Mouse (Mus musculus) gonadal fat pad, adult 2 months (tissue): ENCODE results near the gene Rad51b. TPM values are rescaled to one million over a fixed set of nuclear protein-coding genes. Genes with fewer than 3 reads are reported as not detected.

Source experiments
- DNase-seq: peaks from one replicate; pipeline ENCODE4 v3.0.0-alpha.2; 2012; ENCODE audit warnings: low read depth
- polyA plus RNA-seq: library from polyadenylated mRNA; depleted of rRNA; stranded (reverse); fragments of >200 nt; gene quantifications from 2 replicates; pipeline ENCODE4 v1.2.3, GENCODE M21; 2012

The Rad51b gene
- polyA plus RNA-seq, 1 experiment: 0.90 TPM

- no peak for DNase-seq
Observed at GRCm38 (mm10) chr12:79732355-79733115, 435.5 kb downstream of the Rad51b start.

DNA sequence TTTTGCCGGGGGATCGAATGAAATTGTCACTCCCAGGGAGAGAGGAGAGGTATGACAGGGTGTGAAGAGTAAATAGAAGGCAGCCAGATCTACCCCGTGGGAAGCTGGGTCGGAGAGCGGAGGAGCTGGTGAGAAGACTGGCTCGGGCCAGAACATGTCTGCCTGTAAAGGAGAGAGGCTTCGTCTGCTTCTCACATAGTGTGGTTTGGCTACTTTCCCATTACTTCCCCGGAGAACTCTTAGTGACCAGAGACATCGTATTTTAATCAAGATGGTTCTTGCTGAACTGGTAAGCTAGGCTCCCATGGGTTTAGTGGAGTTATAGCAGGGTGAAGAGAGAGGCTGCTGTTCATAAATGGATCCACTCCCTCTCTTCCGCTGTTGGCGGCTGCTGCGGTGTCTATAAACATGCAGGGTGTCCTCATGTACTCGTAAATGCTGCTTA lies 438.3 kb downstream of the Rad51b start:
- DNase-seq: no peak

DNA sequence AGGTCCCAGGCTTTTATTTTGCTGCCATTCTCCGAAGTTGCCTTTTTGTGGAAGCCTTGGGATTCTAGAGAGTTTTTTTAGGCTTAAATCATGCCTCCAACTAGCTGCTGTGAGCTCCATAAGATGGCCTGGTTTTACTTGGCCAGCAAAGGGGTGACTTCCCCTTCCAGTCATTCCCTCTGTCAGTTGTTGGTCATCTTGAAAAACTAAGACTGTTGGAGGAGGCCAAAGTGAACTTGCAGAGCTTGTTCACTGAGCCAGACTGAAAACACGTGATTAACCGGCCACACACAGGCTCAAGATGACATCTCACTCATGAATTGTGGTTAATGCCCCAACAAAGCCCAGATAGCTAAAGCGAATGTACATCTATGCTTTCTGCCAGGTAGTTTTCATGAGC lies 438.8 kb downstream of the Rad51b start:
- DNase-seq: no peak

GRCm38 (mm10) chr12:79738700-79739099 lies 441.6 kb downstream of the Rad51b start:
- no peak for DNase-seq

DNA sequence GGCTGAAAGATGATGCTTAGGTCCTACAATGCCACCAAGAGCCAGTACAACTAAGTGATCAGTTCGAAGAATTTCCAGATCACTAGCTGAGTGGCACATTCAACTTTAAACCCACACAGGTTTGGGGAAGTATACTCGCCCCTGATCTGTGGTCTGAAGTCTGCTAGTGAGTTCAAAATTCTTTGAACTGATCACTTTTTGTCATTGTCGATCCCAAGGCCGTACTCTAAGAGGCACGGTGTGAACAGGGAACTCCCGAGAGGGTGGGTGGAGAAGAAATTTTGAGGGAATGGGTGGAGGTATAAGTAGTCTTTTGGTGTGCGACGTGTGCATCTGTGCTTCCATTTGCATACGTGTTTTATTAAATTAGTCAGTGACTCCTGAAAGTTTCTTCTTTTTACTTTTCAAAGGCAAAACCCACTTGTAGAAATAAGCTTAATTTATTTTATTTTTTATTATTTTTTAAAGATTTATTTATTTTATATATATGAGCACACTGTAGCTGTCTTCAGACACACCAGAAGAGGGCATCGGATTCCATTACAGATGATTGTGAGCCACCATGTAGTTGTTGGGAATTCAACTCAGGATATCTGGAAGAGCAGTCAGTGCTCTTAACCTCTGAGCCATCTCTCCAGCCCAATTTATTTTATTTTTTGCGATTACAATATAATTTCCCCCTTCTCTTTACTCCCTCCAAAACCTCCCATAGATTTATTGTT lies 443.0 kb downstream of the Rad51b start:
- no peak for DNase-seq

GRCm38 (mm10) chr12:79742211-79742610 lies 445.1 kb downstream of the Rad51b start:
- no peak for DNase-seq

- DNase-seq: no peak
Observed at GRCm38 (mm10) chr12:79744131-79744530, 447.0 kb downstream of the Rad51b start.

- DNase-seq: no peak
Observed at GRCm38 (mm10) chr12:79745225-79745624, 448.1 kb downstream of the Rad51b start.

DNA sequence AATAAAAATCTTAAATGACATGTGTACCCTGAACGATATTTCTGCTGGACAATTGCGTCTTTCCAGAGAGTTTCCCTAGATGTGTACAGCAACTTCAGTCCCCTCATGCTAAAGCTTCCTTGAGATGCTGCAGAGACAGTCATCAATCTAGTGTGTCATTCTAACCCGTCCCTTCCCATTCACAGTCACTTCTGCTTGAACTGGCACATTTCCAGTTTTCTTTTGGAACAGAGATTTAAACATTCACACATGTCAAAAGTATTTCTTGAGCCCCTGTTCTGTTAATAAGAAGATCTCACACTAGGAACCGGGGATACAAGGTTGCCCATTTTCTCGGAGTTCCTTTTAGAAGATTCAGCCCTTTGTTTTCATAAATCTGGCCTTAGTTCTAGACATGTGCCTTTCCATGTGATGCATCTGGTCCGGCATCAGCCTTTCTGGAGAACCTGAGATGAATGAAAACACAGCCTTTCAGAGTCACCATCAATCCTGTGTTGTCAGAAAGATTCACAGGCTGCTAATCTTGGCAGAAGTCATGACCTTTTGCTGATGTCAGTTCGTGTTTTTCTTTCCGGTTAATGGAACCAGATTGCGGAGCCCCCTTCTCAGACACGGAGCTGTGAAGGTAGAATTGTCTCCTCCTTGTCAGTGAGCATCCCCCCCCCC lies 448.9 kb downstream of the Rad51b start:
- DNase-seq: no peak

DNA sequence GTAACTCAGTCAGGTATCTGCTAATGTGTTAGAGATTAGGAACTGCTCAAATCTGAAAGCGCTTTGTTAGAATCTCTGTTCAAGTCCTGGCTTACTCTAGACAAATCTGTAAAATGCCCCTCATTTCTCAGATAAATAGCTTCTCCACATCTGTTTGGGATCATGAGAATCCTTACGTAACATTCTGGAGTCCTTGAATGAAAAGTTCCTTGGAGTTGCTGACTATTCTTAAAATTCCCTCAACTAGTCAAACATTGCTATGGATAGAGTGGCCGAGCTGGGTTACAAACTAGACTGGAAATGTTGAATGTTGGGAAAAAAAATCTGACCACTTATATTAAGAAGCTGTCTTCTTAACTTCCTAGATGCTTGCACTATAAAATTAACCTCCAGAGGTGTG lies 450.5 kb downstream of the Rad51b start:
- DNase-seq: no peak

DNA sequence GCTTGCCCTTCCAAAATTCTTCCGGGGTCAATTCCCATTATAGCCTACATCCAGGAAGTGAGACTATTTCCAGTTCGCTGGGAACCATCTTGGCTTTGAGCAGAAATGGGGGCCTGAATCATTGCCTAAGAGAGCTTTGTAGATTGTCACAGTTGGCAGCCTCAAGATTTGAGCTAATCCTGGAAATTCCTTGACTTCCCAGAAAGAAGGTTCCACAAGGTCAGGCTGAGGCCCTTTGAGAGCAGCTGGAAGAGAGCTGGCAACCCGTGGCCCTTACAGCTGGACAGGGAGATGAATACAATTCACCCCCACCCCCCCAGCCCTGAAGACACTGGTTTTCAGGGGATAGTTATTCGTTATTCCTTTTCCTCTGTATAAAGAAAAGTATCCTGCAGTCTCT lies 451.8 kb downstream of the Rad51b start:
- DNase-seq: no peak

DNA sequence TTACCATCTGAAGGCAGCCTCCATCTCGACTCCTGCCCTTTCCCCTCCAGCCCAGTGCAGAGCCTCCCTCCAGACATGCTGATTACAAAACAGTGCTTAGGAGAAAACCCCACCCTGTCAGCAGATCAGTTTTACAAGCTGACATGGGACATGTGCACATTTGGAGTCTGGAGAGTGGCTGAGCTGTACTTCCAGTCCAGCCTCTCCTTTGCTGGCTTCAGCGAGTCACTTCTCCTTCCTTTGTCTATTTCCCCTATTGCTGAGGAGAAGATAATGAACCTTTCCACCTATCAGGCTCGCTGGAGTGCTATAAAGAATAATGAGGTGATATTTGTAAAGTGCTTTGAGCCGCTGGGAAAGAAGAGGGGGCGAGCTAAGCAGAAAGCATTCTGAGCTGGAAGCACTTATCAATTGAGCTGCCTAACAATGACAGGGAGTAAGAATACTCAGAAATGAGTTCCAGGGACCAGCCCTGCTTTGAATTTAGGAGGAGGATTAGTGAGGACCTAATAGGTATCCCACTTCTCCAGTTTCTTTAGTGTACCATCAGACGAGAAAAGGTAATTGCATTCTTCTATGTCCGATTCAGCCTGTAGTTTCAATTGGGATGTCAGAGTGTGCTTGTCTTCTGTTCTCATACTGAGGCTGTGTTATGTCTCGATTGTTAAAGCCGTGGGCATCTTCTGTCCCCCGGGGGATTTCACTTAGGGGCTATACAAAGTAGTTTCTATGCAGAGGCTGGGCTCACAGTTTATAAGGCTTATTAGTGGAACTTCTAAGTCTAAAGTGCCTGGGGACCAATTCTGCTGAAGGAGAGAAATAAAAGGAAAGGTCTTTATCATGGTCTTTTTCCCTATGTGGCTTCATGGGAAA lies 453.4 kb downstream of the Rad51b start:
- DNase-seq: no peak

GRCm38 (mm10) chr12:79751781-79752180 lies 454.7 kb downstream of the Rad51b start:
- DNase-seq: peak; percentile 80

GRCm38 (mm10) chr12:79752189-79752588 lies 455.1 kb downstream of the Rad51b start:
- no peak for DNase-seq

DNA sequence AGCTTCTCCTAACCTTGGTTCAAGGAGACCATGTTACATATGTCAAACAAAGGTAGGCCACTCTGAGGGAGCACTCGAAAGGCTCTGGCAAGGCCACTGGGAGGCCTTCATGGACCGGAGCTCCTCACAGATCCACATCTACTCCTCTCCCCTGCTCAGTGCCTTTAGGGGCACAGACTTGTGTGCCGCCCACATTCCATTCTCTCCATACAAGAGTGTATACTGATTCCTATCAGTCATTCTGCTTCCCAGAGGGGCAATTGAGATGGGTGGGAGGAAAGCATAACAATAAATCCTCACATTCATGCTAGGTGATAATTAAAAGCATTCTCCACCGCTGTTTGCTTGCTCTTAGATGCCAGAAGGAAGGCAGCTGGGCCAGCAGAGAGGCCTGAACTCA lies 458.5 kb downstream of the Rad51b start:
- DNase-seq: no peak

DNA sequence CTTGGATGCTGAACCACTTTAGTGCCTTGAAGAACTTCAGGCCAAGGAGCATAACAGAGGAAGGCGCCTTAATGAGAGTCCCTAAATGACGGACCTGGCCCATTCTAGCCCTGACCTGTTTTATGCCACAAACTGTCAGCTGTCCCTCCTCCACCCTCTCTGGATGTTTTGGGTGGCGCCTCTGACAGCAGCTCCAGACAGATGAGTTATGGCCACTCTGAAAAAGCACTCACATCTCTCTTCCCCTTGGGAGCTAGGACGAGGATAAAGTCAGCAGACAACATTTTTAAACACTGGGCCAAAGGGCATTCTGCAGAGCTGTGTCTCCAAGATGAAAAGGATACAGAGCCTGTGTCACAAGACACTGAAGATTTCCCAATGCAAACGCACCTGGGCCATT lies 459.3 kb downstream of the Rad51b start:
- peak; percentile 80 for DNase-seq

DNA sequence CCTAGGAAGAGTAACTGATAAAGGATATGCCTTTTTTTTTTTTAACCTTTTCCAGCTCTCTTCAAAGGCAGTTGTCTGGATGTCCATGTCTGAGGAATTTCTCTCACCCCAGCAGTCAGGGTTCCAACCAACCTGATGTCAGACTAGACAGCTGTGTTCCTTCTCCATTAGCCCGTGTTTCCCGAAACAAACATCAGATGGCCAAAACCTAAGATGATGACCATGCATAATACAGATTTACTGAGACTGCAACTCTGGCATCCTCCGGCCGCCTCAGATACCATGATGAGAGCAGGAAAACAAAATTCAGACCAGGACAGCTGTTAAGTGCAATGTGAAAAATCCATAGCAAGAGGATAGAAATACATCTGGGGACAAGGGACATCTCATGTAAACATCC lies 460.7 kb downstream of the Rad51b start:
- DNase-seq: no peak

- DNase-seq: no peak
Observed at GRCm38 (mm10) chr12:79759180-79759902, 462.3 kb downstream of the Rad51b start.

- DNase-seq: no peak
Observed at GRCm38 (mm10) chr12:79761217-79761616, 464.1 kb downstream of the Rad51b start.

DNA sequence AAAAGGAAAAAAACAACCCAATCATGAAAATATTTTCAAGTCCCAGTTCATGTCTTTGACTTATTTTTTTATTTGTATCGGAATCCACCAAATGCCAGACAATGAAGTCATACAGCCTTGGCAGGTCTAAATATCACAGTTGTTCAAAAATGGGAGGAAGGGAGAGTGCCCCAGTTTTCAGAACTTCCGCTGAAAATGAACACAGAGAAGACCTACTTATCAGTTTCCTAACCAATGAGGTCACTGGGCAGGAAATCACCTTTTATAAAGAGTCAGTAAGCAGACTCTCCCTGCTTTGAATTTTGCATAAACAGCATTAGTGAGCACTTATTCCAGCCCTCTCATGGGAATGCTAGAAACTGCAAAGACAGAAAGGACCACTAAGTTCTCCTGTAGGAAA lies 465.0 kb downstream of the Rad51b start:
- no peak for DNase-seq
